Mouse (Mus musculus): ENCODE data around the gene 1700067K01Rik. TPM values are rescaled to one million over a fixed set of nuclear protein-coding genes. Genes with fewer than 3 reads are reported as not detected.
"Not testable (repeated sequence)": the region's sequence is repeated elsewhere in the genome, so short reads cannot be mapped to it uniquely, and the experiment has no call there.

The 1700067K01Rik gene
- total RNA-seq, 4 experiments from 2014 or later = not detected

DNA sequence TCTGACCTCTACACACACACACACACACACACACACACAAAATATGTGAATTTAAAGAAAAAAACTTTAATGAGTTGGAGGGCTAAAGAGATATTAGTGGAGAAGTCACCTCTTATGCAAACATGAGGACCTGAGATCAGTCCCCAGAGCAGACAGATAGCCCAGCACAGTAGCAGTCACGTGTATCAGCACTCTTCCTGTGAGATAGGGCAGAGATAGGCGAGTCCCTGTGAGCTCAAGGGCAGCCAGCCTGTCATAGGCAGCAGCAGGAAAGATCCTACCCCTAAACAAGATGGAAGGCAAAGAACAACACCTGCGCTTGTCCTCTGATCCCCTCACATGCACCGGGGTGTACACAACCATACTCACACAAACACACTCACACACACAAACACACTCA is 18.9 kb upstream of the 1700067K01Rik start:
- no peak for DNase-seq (ENCODE audit: low spot score in 2 of 2)

DNA sequence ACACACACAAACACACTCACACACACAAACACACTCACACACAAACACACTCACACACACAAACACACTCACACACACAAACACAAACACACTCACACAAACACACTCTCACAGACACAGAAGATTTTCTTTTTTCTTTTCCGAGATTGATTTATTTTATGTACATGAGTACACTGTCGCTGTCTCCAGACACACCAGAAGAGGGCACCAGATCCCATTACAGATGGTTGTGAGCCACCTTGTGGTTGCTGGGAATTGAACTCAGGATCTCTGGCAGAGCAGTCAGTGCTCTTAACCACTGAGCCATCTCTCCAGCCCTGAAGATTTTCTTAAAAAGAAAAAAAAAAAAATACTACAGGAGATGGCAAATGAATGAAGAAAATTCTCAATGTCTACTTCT is 18.1 kb upstream of the 1700067K01Rik start:
- DNase-seq (ENCODE audit: low spot score in 2 of 2) = not testable (repeated sequence)

DNA sequence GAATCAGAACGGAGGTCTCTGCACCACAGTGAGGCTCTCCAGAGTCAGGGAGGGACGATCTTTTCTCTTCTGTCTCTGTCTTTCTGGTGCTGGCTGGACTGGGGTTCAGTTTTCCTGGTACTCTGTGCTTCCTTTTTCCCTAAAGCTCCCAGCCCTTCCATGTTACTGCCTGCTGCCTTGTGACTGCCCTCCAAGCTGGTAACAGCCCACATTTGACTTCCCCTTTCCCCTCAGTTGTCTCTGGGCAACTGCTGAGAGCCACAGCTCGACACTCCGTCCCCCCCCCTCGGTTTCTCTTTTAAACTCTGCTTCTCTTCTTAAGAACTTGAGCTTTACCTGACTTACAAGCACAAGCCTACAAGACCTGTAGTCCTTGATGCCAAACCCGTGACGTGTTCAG is 12.1 kb upstream of the 1700067K01Rik start:
- no peak for DNase-seq (ENCODE audit: low spot score in 2 of 2)

DNA sequence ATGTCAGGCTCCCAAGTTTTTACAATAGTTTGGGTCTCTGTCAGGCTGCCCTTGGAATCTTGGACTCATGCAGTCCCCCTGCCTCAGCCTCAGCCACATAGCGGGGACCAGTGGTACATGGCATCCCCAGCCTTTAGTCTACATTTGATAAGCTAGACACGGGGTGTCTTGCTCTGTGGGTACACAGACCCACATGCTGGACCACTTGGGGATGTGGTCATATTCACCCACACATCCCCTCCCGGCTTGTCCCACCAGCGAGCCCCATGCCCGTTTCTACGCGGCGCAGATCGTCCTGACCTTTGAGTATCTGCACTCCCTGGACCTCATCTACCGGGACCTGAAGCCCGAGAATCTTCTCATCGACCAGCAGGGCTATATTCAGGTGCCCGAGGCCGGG is 11.1 kb upstream of the 1700067K01Rik start:
- no peak for DNase-seq (ENCODE audit: low spot score in 2 of 2)

DNA sequence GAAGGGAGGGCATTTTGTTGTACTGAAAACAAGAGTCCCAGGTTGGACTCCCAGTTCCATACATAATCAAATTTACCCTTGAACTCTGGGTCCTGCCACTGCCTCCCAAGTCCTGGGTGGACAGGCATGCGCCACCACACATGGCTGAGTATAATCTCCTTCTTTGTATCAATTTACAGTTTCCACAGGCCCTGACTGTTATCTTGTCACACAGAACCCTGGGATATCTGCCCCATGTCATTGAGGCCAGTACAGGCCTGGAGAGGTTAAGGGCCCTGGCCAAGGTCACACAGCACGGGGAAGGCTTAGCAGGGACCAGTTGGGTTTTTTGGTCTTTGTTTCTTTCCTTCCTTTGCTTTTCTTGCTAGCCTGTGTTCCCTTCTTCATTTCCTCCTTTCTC is 8.8 kb upstream of the 1700067K01Rik start:
- DNase-seq (ENCODE audit: low spot score in 2 of 2) = no peak

DNA sequence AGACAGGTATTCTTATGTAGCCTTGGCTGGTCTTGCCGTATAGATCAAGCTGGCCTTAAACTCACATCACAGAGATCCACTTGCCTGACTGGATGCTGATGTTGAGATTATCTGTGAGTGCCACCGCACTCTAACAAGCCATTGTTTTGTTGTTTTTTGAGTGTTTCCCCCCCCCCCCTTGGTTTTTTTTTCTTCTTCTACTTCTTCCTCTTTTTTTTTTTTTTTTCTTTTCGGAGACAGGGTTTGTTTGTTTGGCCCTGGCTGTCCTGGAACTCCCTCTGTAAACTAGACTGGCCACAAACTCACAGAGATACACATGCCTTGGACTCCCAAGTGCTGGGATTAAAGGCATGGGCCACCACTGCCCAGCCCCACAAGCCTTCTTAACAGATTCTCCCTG is 7.3 kb upstream of the 1700067K01Rik start:
- DNase-seq (ENCODE audit: low spot score in 2 of 2) = no peak

DNA sequence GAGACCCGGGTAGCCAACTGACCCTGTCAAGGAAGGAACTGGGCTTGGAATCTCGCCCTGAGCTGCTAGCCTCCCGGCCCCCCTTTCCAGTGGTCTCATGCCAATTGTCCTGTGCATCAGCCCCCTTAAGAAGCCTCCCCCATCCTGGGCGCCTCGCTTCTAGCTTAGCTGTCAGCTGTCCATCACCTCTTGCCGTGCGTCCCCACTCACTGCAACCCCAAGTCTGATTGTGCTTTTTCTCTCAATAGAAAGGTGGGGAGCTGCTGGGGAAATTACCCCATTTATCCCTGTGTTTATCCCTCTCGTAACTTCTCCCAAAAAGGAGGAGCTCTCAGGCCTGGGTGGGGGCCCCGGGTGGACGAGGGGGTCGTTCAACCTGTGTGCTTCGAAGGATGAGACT is 5.3 kb upstream of the 1700067K01Rik start:
- DNase-seq (ENCODE audit: low spot score in 2 of 2) = no peak

DNA sequence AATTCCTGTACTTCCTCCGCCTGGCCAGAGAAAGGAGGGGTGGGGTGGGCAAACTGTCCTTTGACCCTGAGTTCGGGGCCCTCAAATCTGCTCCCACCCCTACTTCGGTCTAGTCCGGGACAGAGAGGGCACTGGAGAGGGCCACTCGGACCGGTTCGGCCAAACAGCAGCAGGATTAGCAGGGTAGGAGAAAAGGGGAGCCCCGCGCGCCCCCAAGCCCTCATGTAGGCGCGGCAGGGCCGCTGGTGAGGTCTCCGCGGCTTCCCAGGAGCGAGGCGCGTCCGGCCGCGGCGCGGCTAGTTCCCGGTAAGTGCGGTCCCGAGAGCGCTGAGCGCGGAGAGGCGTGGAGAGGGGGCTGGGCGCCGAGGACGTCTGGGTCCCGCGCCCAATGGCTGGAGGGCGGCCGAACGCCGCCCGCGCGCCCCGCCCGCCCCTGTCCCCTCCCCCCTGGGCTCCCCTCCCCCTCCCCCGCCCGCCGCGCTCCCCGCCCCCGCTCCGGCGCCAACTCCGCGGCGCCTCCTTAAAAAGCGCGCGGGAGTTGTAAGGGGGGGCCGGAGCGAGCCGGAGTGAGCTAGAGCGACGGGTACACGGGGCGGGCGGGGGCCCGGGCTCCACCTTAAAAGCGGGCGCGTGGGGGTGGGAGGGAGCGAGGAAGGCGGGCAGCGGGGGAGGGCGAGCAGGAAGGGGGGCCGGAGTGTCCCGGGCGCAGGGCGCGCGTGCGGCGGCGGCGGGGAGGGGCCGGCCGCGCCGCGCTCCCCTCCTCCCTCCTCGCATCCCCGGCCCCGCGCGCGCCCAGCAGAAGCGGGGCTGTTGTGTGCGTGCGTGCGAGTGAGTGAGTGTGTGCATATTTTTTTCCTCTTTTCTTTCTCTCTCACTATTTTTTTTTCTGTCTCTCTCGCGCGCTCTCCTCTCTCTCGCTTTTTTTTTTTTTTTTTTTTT is 4.5 kb upstream of the 1700067K01Rik start:
- peak; percentile 81 to 89 for DNase-seq (ENCODE audit: low spot score in 2 of 2)

DNA sequence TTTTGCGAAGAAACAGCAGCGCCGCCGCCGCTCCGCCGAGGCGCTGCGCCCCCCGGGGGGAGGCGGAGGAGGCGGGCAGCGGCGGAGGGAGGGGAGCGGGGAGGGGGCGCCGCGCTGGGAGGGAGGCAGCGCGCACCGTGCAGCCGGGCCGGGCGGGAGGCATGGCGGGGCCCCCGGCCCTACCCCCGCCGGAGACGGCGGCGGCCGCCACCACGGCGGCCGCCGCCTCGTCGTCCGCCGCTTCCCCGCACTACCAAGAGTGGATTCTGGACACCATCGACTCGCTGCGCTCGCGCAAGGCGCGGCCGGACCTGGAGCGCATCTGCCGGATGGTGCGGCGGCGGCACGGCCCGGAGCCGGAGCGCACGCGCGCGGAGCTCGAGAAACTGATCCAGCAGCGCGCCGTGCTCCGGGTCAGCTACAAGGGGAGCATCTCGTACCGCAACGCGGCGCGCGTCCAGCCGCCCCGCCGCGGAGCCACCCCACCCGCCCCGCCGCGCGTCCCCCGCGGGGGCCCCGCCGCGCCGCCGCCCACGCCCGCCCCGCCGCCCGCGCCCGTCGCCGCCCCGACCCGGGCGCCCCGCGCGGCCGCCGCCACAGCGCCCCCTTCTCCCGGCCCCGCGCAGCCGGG is 3.7 kb upstream of the 1700067K01Rik start, which contains the start of gene Samd1:
Samd1 (plus strand) TSS at position 162 of the 631 bp plus-strand sequence.
- peak in 1 of 2 experiments; percentile 51 for DNase-seq (ENCODE audit: low spot score in 2 of 2)

DNA sequence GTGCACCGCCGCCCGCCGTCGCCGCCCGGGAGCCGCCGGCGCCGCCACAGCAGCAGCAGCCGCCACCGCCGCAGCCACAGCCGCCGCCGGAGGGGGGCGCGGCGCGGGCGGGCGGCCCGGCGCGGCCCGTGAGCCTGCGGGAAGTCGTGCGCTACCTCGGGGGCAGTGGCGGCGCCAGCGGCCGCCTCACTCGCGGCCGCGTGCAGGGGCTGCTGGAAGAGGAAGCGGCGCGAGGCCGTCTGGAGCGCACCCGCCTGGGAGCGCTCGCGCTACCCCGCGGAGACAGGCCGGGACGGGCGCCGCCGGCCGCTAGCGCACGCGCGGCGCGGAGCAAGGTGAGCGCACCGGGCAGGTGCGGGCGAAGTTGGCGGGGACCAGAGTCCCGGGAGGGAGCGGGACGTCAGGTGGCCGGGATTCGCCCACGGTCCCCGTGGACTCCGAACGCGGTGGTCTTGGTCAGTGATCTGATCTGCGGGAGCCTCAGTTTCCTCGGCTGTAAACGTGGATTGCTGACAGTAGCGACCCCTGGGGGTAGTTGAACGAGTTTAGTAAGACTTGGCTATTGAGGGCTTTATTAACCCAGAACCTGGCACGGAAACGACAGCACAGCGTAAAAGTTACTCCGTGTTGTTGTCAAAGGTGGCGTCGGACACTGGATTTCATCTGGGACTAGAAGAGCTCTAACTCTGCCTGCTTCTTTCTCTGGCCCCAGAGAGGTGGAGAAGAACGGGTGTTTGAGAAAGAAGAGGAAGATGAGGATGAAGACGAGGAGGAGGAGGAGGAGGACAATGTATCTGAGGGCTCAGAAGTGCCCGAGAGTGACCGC is 2.9 kb upstream of the 1700067K01Rik start:
- DNase-seq (ENCODE audit: low spot score in 2 of 2) = peak in 1 of 2 experiments; percentile 44

DNA sequence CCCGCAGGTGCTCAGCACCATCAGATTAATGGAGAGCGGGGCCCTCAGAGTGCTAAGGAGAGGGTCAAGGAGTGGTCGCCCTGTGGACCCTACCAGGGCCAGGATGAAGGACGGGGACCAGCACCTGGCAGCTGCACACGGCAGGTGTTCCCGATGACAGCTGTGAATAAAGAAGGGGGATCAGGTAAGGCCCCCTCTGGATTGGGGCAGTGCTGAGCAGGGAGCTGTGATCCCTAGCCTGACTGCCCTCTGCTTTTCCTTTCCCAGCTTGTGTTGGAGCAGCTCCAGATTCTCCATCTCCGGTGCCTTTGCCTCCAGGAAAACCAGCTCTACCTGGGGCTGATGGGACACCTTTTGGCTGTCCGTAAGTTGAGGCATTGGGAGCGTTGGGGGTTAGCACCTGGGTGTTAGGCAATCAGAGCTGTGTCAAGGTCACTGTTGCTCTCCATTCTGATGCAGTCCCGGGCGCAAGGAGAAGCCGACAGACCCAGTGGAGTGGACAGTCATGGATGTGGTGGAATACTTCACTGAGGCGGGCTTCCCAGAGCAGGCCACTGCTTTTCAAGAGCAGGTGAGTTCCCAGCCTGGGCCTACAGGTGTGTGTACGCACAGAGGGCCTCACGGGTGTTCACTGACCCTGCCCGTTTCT is 2.1 kb upstream of the 1700067K01Rik start:
- no peak for DNase-seq (ENCODE audit: low spot score in 2 of 2)

DNA sequence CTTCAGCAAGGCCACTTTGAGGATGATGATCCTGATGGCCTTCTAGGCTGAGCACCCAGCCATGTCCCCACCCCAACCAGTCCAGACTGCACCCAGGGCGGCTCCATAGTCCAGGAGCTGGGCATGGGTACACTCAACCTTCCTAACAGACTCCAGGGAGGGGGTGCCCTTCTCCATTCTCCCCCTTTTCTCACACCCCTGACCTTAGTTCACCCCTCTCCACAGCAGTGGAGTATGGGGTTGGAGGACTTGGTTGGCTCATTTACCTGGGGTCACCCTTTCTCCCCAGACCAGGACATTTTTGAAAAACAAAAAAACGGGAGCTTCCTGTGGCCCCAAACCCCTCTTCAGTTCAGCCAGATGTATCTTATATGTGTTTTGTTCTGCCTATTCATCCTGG is 1.5 kb upstream of the 1700067K01Rik start:
- DNase-seq (ENCODE audit: low spot score in 2 of 2) = no peak

DNA sequence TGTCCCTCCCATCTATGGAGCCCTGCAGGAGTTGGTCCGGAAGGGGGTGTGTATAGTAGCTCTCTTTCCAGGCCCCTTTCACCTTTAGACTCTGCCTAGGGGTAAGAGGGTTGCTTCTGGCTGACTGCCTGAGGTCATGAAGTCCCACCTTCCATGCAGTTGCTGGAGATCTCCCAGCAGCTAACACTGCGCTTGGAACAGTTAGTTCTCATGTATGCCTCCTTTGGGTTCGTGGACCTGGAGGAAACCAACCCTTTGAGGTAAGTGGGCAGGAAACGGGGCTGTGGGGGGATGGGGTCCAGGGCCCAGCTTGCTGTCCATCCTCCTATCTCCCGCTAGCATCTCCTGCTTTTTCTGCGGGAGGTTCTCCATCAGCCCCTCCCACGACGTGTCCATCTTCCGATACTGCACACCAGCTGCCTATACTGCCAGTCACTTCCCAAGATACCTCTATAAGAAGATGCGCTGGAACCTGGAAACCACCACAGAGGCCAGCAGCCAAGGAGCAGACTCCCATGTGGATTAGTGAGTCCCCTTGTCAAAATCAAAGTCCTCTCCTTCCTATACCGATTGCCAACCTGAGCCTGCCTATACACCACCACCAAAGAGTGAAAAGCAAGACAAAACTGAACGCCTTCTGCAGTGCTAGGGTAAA is 1.8 kb downstream of the 1700067K01Rik start:
- DNase-seq (ENCODE audit: low spot score in 2 of 2) = no peak

DNA sequence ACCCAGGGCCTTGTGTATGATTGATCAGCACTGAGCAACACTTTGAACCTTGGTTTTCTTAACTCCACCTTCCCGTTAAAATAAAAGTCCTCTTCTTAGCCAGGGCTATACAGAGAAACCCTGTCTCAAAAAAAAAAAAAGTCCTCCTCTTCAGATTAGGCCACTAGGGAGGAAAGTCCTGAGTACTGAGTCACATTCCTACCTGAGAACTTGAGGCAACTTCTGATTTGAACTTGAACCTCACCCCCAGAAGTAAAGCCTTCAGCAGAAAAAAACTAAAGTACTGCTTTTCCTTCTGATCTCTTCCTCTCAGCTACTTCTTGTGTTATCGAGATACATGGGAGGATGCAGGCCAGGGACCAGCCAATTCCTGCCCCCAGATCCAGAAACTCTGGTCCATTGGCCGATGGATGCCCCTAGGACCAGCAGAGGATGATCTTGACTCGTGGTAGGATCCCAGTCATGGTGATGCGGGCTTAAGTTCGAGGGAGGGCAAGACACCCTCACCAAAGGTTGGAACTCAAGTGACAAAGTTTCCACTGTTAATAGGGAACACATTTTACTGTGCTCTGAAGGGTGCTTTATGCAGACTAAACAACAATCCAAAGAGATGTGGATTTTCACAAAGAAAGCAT is 2.4 kb downstream of the 1700067K01Rik start:
- DNase-seq (ENCODE audit: low spot score in 2 of 2) = no peak

DNA sequence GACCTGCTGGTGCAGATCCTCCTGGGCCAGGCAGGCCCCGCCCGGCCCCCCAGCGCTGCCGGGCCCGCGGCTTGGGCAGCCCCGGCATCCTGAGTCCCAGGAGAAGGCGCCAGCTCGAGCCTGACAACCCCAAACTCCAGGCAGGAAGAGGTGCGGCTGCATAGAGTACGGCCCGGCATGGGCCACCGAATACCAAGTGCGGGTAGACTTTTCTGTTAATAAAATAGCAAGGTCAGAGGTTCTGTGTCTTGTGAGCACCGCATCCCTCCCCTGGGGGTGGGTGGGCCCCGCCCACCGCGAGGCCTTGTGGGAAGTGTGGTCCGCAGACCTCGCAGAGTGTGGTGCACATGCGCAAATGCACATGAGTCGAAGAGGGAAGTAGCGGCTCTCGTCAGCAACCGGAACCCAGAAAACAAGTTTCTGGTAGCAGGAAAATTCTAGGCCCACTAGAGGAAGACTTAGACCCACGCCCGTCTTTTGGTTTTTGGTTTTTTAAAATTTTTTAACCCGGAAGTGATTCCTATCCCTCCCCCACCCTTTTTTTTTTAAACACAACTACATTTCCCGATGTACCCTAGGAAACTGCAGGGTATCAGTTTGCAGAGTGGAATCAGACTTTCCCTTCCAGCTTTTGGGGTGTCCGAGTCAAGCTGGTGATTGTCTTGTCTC is 3.4 kb downstream of the 1700067K01Rik start:
- DNase-seq (ENCODE audit: low spot score in 2 of 2) = peak; percentile 95 to 96

DNA sequence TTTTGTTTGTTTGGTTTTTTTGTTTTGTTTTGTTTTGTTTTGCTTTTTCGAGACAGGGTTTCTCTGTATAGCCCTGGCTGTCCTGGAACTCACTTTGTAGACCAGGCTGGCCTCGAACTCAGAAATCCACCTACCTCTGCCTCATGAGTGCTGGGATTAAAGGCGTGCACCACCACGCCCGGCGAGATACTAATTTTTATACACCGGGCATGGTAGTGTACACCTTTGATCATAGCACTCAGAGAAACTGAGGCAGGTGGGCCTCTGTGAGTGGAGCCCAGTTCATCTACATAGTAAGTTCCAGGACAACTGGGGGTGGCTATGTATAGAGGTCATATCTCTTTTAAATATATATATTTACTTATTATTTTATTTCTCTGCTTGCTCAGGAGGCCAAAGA is 4.2 kb downstream of the 1700067K01Rik start:
- not testable (repeated sequence) for DNase-seq (ENCODE audit: low spot score in 2 of 2)

DNA sequence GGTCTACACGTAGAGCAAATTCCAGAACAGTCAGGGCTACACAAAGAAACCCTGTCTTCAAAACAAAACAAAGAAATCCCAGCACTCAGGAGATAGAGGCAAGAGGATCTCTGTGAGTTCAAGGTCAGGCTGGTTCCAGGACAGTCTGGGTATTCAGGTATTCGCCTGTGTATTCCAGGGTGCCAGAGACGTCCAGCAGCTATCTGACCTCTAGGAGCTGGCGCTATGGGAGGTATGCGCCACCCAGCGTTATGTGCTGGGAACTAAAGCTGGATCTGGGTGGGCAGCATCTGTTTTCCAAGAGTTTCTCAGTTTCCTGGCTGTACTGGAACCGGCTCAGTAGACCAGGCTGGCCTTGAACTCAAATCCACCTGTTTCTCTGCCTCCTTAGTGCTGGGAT is 7.1 kb downstream of the 1700067K01Rik start:
- no peak for DNase-seq (ENCODE audit: low spot score in 2 of 2)

DNA sequence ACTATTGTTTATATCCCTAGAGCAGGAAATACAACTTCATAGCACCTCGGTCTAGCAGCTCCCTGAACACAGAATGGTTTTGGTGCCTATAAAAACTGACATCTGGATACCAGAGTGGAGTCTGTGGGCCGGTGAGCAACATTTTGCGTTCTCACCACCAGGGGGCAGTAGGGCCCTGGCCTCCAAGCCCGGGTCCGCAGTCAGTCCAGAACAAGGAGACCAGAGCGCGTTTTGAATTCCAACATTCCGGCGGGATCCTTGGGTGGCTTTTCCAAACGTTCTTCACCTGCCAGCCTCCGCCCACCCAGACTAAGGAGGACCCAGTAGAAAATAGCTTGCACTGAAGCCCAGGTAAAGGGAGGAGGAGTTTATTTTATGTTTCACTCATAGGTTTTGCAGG is 8.6 kb downstream of the 1700067K01Rik start:
- peak; percentile 78 to 79 for DNase-seq (ENCODE audit: low spot score in 2 of 2)
